Mouse (Mus musculus) limb, embryonic 15.5 days (tissue): ENCODE results near the gene Enpp1. TPM values are rescaled to one million over a fixed set of nuclear protein-coding genes. Genes with fewer than 3 reads are reported as not detected.

Experiments used
- ATAC-seq: fragments of 200-750 bp; cut with Nextera tagmentation; 2 replicates; pipeline ENCODE4 v1.8.0; 2017; ENCODE audit warnings: low read depth, moderate TSS enrichment; ENCODE audit not compliant: insufficient number of reproducible peaks, low FRiP score, low TSS enrichment
- H3K27ac ChIP-seq: fragments of 300-500 bp; sonication (generic); 2 replicates; pipeline ENCODE4 v1.5.1; 2015; ENCODE audit warnings: moderate library complexity, mild to moderate bottlenecking, inconsistent platforms
- H3K27me3 ChIP-seq: fragments of 300-500 bp; sonication (generic); 2 replicates; pipeline ENCODE4 v1.6.1; 2015; ENCODE audit warnings: inconsistent platforms
- H3K36me3 ChIP-seq: fragments of 300-500 bp; sonication (generic); 2 replicates; pipeline ENCODE4 v1.6.1; 2015; ENCODE audit warnings: inconsistent platforms
- H3K4me1 ChIP-seq: fragments of 300-500 bp; sonication (generic); 2 replicates; pipeline ENCODE4 v1.6.1; 2015; ENCODE audit warnings: inconsistent platforms
- H3K4me2 ChIP-seq: fragments of 300-500 bp; sonication (generic); 2 replicates; pipeline ENCODE4 v1.6.1; 2015; ENCODE audit warnings: mild to moderate bottlenecking, inconsistent platforms
- H3K4me3 ChIP-seq: fragments of 300-500 bp; sonication (generic); 2 replicates; pipeline ENCODE4 v1.5.1; 2015; ENCODE audit warnings: mild to moderate bottlenecking, inconsistent platforms
- H3K9ac ChIP-seq: fragments of 300-500 bp; sonication (generic); 2 replicates; pipeline ENCODE4 v1.6.1; 2015; ENCODE audit warnings: inconsistent platforms
- H3K9me3 ChIP-seq: fragments of 300-500 bp; sonication (generic); 2 replicates; pipeline ENCODE4 v1.6.1; 2016; ENCODE audit warnings: inconsistent platforms
- WGBS: fragments of 180-500 bp; shearing (Covaris S2); methylation state at CpG from one replicate; pipeline ENCODE4 v1.1.7; 2015; 5-methylcytosine and 5-hydroxymethylcytosine counted together
- polyA plus RNA-seq: library from polyadenylated mRNA; unstranded; fragments of >200 nt; fragmentation: Nextera tagmentation; extraction: Ambion mirVana; gene quantifications from 2 replicates; pipeline ENCODE4 v1.2.1, GENCODE M21; 2015

The Enpp1 gene
- polyA plus RNA-seq, 1 experiment from 2014 or later = 9.4 TPM

DNA sequence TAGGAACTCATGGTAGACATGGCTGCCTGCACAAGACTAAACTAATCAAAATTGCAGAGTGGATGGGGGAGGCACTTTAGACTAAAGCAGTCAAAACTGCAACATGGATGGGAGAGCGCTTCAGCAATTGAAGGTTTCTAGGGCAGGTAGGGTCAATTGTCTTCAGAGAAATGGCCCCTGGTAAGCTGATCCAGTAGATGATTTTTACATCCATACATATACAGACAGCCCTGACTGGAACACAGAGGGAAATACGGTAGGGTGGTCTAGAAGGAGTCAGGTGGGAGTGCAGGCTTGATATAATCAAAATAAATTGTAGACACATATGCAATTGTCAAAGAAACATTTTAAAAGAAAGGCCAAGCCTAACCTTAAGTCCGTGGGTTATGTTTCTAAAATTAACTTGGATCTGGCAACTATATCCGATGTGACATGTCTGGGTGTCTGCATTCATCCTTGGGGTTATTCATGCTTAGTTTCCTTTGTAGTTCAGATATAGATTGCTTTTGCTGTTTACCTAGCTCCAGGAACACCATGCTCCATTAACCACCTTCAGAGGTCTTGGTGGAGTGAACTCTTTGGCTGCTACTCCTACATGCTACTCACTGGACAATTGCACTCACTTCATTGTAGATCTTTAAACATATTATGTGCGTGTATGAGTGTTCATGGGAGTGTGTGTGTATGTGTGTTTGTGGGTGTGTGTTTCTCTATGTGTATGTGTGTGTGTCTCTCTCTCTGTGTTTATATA, 23.2 kb upstream of the Enpp1 start:
- no peaks in the 10 kb centered on the region for H3K36me3 ChIP-seq
- ATAC-seq = no peak
- no peak overlapping the region for H3K9ac ChIP-seq
- no peak overlapping the region for H3K27ac ChIP-seq
- H3K9me3 ChIP-seq = no peaks in the 10 kb centered on the region
- H3K4me1 ChIP-seq = no peaks in the 10 kb centered on the region
- H3K4me2 ChIP-seq = no peak overlapping the region
- H3K4me3 ChIP-seq = no peak overlapping the region
- WGBS = 88% methylated on average over 5 of the region's 5 CpGs
- no peaks in the 10 kb centered on the region for H3K27me3 ChIP-seq

DNA sequence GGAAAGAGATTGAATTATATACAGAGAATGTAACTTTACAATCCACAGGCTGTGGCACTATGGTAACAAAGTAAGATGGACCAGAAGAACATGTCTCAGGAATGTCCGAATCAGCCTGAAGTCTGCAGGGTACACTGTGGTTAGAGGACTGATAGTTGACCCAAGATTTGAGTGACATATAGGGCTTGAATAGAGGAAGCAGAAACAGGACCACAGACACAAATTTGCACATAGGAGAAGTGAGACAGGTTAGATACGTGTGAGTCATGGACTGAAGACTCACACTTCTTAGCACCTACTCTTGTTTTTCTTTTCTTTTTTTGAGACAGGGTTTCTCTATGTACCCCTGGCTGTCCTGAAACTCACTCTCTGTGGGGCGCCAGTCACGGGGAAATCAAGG, 15.5 kb upstream of the Enpp1 start:
- no peak for ATAC-seq
- no peak overlapping the region for H3K9ac ChIP-seq
- H3K27ac ChIP-seq = no peak overlapping the region
- no peak overlapping the region for H3K4me2 ChIP-seq
- no peaks in the 10 kb centered on the region for H3K27me3 ChIP-seq
- H3K9me3 ChIP-seq = no peaks in the 10 kb centered on the region
- no peak overlapping the region for H3K4me3 ChIP-seq
- no peaks in the 10 kb centered on the region for H3K4me1 ChIP-seq
- no peaks in the 10 kb centered on the region for H3K36me3 ChIP-seq
- WGBS = 86% methylated on average over 4 of the region's 4 CpGs

DNA sequence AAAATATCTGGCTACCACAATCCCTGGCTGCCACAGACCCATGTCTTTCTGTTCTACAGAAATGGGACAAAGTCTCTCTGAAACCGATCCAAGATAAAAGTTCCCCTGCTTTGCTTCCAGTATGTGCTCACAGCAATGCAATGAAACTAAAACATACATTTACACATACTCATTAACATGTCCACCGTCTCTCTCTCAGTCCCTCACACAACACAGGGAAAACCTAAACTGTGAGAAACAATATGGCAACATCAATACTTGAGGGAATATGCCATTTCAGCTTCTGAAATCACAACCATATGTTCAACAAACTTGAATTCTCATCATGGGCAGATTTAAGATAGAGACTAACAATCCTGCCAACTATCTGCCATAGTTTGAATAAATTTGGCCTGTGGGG, 13.2 kb upstream of the Enpp1 start:
- Histone ChIP-seq H3K27me3 (no peaks in the 10 kb centered on the region), H3K4me2 (no peak overlapping the region), H3K4me1 (no peaks in the 10 kb centered on the region), H3K9me3 (no peaks in the 10 kb centered on the region), H3K36me3 (no peaks in the 10 kb centered on the region), H3K4me3 (no peak overlapping the region), H3K27ac (no peak overlapping the region), H3K9ac (no peak overlapping the region)
- no peak for ATAC-seq
- 79% methylated on average over 2 of the region's 2 CpGs for WGBS

DNA sequence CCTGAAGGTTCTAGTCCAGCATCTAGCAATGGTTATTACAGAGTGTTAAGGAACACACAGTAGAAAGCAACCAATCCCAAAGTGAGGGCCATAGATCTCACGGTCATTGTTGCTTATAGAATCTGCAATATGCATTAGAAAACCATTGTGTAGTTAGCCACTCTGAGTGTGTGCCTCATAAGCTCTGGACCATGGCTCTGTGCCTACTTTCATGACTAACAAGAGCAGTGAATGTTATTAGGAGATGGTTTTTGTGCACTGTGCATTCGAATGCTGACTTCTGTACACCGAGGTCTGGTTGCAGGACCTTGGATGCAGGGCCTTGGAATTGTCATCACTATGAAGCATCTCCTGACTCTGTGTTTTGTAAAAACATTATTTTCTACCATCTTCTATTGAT, 9.9 kb upstream of the Enpp1 start:
- H3K9ac ChIP-seq = no peak overlapping the region
- no peak overlapping the region for H3K4me2 ChIP-seq
- no peaks in the 10 kb centered on the region for H3K27me3 ChIP-seq
- no peaks in the 10 kb centered on the region for H3K4me1 ChIP-seq
- no peak overlapping the region for H3K27ac ChIP-seq
- ATAC-seq = no peak
- 85% methylated on average over 3 of the region's 3 CpGs for WGBS
- H3K9me3 ChIP-seq = no peaks in the 10 kb centered on the region
- H3K36me3 ChIP-seq = no peaks in the 10 kb centered on the region
- H3K4me3 ChIP-seq = no peak overlapping the region

DNA sequence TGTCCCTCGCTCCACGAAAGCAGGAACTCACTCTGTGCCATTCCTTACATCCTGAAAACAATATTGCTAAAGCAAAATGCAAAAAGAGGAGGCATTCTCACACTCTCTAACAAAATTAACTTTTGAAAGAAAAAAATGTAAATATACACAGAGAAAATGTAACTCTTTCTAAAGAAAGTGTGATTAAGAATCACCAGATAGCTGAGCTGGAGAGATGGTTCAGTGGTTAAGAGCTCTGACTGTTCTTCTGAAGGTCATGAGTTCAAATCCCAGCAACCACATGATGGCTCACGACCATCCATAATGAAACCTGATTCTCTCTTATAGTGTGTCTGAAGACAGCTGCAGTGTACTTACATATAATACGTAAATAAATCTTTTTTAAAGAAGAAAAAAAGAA, 7.4 kb upstream of the Enpp1 start:
- no peak overlapping the region for H3K9ac ChIP-seq
- 83% methylated on average over 4 of the region's 4 CpGs for WGBS

DNA sequence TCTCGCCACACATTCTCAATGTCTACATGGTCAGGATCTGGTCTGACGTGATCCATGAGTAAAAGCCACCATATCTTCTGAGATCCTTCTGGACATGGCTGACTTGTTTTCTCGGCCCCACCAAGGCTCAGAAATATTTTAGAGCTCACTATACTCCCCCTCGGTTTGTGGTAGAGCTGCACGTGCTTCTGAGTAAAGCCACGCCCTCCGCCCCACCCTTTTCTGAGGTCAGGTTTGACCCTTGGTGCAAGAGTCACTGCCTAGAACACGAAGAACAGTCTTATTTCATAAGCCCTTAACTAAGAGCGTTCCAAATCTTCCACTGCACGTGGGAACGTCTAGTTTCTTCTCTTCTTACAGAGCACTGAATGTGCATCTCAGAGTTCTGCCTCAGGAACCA, 6.8 kb upstream of the Enpp1 start:
- 48% methylated on average over 11 of the region's 11 CpGs for WGBS

More for the DNA sequence above, 7.4 kb upstream of the Enpp1 start:
- H3K4me2 ChIP-seq = no peak overlapping the region
- no peak overlapping the region for H3K27ac ChIP-seq
- H3K4me3 ChIP-seq = no peak overlapping the region
- no peaks in the 10 kb centered on the region for H3K4me1 ChIP-seq
- ATAC-seq = no peak
- no peaks in the 10 kb centered on the region for H3K36me3 ChIP-seq
- H3K27me3 ChIP-seq = no peaks in the 10 kb centered on the region
- H3K9me3 ChIP-seq = no peaks in the 10 kb centered on the region

DNA sequence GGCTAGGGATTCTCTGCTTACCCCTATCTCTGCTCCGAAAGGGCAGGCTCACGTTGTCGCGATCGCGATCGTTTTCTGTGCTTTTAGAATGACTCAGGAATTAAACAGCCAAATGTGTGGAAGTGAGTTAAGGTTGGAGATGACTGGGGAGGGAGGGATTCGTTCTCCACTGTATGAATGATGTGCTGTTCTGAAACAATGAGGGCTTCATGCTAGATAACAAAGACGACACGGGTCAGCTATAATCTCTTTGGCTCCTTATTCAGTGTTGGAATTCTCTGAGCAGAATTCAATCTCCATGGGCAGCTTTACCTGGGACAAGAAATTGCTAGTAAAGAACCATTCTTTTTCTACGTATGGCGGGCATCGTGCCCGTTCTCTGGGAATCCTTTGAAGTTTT, 6.1 kb upstream of the Enpp1 start:
- H3K36me3 ChIP-seq = no peaks in the 10 kb centered on the region
- H3K27ac ChIP-seq = no peak overlapping the region
- H3K4me3 ChIP-seq = no peak overlapping the region
- H3K4me2 ChIP-seq = no peak overlapping the region
- ATAC-seq = no peak
- no peak overlapping the region for H3K9ac ChIP-seq
- H3K4me1 ChIP-seq = 0 out of 2 replicates have a peak, but pooled peaks cover 3% of the 10 kb centered on the region
- WGBS = 59% methylated on average over 14 of the region's 14 CpGs
- no peaks in the 10 kb centered on the region for H3K27me3 ChIP-seq
- no peaks in the 10 kb centered on the region for H3K9me3 ChIP-seq

More for the DNA sequence above, 6.8 kb upstream of the Enpp1 start:
- Histone ChIP-seq H3K4me3 (no peak overlapping the region), H3K9ac (no peak overlapping the region), H3K4me1 (0 out of 2 replicates have a peak, but pooled peaks cover 3% of the 10 kb centered on the region), H3K36me3 (no peaks in the 10 kb centered on the region), H3K4me2 (no peak overlapping the region), H3K27ac (no peak overlapping the region), H3K27me3 (no peaks in the 10 kb centered on the region), H3K9me3 (no peaks in the 10 kb centered on the region)
- no peak for ATAC-seq

DNA sequence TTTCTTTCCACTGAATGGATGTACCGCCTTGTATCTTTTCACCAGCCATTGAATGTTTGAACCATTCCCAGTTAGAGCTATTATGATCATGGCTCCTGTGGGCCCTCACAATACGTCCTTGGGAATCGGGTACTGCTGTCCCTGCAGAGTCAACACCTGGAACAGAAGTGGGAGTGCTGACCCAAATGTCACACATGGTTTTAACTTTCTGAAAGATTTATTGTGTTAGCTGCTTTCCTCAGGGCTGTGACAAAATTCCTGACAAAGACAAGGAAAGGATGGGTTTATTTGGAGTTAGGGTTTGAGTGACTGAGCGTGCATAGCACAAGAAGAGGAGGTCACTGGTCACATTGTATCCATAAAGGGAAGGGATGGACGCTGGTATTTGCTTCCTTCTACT, 4.3 kb upstream of the Enpp1 start:
- Histone ChIP-seq H3K27me3 (no peaks in the 10 kb centered on the region), H3K4me3 (no peak overlapping the region), H3K4me1 (0 out of 2 replicates have a peak, but pooled peaks cover 10% of the 10 kb centered on the region), H3K36me3 (no peaks in the 10 kb centered on the region), H3K4me2 (no peak overlapping the region), H3K27ac (no peak overlapping the region), H3K9ac (no peak overlapping the region), H3K9me3 (no peaks in the 10 kb centered on the region)
- ATAC-seq = no peak
- WGBS = 75% methylated on average over 5 of the region's 5 CpGs

DNA sequence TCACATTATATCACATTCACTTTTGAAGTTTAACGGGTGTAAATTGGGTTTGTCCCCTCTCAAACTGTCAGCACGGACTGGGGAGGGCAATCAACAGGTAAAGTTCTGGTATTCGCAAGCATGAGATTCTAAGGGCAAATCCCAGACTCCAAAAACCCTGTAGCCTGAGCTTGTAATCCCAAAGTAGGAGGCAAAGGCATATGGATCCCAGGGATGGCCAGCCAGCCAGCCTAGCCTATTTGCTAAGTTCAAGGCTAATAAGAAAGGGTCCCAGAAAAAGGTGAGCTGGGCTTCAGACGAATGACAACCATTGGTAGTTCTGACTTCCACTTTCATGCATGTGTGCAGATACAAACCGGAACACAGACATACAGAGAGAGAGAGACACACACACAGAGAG, 942 bp upstream of the Enpp1 start:
- Histone ChIP-seq H3K27ac (no peak overlapping the region), H3K9me3 (no peaks in the 10 kb centered on the region), H3K4me2 (no peak overlapping the region), H3K4me1 (peaks cover 13% of the 10 kb centered on the region; the same call in 1 of the 2 replicates), H3K4me3 (no peak overlapping the region), H3K27me3 (no peaks in the 10 kb centered on the region), H3K36me3 (no peaks in the 10 kb centered on the region), H3K9ac (no peak overlapping the region)
- no peak for ATAC-seq
- WGBS = 71% methylated on average over 5 of the region's 5 CpGs

DNA sequence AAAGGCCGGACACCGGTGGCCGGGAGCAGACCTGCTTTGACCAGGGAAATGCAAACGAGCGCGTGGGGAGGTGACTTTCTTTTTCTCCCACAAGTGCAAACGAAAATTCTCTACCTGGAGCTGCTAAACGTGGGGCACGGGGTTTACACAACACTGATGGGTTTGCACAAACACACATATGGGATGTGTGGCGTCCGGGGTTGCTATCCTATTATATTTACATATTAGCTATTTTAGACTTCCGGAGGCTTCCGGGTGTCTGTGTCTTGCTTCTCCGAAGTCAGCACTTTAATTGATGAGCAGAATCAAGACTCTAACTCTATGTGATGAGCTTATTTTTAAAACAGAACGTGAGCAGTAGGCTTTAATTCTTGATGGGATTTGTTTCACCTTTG, 405 bp upstream of the Enpp1 start:
- 18% methylated on average over 15 of the region's 15 CpGs for WGBS
- Histone ChIP-seq H3K4me2 (peak overlapping the region; percentile 91), H3K27ac (no peak overlapping the region), H3K27me3 (no peaks in the 10 kb centered on the region), H3K9ac (peak overlapping the region; percentile 57; the same call in 1 of the 2 replicates), H3K4me3 (peak overlapping the region; percentile 66), H3K36me3 (no peaks in the 10 kb centered on the region), H3K4me1 (peaks cover 13% of the 10 kb centered on the region; the same call in 1 of the 2 replicates), H3K9me3 (no peaks in the 10 kb centered on the region)
- no peak for ATAC-seq

DNA sequence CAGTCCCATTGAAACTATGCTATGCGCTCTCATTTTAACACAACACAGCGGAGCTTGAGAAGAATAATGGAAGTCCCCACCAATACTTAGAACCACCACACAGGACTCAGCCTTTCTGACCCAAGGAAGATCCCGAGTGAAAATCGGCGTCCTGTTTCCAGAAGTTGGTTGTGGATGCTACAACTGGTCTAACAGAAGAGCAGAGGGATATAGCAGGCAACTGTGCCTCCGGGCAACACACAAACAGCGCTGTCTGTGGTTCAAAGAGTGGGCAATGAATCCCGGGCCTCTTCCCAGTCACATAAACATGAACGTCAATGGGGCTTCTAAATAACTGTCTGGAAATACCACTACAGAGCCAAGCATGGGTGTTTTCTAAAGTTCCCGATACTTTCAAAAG, 888 bp downstream of the Enpp1 start:
- Histone ChIP-seq H3K36me3 (no peaks in the 10 kb centered on the region), H3K27ac (0 out of 2 replicates have a peak overlapping the region, but pooled peaks have one; percentile 28), H3K4me1 (peaks cover 13% of the 10 kb centered on the region; the same call in 1 of the 2 replicates), H3K27me3 (no peaks in the 10 kb centered on the region), H3K9me3 (no peaks in the 10 kb centered on the region), H3K4me2 (peak overlapping the region; percentile 91), H3K4me3 (peak overlapping the region; percentile 66), H3K9ac (peak overlapping the region; percentile 57; the same call in 1 of the 2 replicates)
- no peak for ATAC-seq
- WGBS = 16% methylated on average over 10 of the region's 10 CpGs

DNA sequence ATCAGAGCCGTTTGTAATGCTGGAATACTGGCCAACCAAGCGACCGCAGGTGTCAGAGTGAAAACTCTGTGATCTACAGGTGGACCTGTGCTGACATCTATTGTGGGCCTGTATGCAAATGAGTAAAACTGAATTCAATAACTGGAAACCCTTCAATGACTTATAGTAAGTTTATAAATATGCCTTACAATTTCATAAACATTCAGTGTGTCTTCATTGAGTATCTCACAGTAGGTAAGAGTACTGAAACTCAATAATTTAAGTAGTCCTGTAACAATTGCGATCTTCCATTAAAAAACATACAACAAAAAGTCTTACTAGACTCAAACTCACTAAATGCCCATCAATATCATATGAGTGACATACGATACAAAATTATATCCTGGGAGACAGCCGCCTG, 1.6 kb downstream of the Enpp1 start:
- Histone ChIP-seq H3K4me2 (peak overlapping the region; percentile 91; the same call in 1 of the 2 replicates), H3K4me3 (no peak overlapping the region), H3K9ac (no peak overlapping the region)

More for the DNA sequence above, 1.6 kb downstream of the Enpp1 start:
- Histone ChIP-seq H3K9me3 (no peaks in the 10 kb centered on the region), H3K27ac (no peak overlapping the region), H3K27me3 (no peaks in the 10 kb centered on the region), H3K4me1 (peaks cover 13% of the 10 kb centered on the region; the same call in 1 of the 2 replicates), H3K36me3 (no peaks in the 10 kb centered on the region)
- WGBS = 86% methylated on average over 6 of the region's 6 CpGs
- no peak for ATAC-seq
